Mouse (Mus musculus) naive thymus-derived CD4-positive, alpha-beta T cell, adult 2 months (primary cell): Measurements from ENCODE around the gene Atp13a3.

Source experiments
- DNase-seq: peaks from one replicate; pipeline ENCODE4 v3.0.0-alpha.2; 2011; ENCODE audit warnings: low read depth

Atp13a3 gene

DNA sequence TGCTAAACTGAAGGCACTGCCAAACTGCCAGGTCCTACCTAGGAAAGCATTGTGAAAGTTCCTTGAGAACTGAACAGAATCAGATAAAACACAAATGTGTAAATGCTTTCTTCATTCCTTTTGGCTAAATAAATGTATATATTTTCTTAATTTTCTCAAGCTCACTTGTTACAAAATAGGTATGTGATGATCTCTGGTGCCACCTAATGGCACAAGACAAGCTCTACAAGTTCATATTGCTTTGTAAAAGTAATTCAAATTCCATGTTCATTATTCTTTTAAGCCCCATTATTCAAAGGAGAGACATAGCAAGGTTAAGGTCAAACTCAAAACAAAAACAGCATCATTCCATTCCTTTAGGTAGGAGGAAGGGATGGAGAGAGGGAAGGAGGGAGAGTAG is 91.5 kb downstream of the Atp13a3 start:
- DNase-seq: peak; percentile 53

DNA sequence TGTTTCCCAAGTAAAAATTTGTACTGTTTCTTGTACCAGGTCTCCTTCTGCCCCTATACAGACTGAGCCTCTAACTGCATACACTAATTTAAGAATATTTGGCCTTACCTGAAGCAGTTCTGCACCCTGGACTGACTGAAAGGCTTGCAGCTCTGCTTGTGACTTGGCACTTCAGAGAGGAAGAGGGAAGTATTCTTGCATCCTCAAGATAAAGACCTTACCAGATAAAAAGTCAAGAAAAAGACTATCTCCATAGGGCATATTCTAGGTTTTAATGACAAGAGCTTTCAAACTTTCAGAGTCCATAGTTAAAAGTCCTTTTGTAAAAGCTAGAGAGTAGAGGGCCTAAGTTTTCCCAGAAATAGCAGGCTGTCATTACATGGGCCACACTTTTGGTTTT is 95.1 kb downstream of the Atp13a3 start, which contains the start of gene Gp5:
Gene Gp5 (minus strand): TSS at position 133 of the 400 bp plus-strand sequence.
- DNase-seq: no peak

DNA sequence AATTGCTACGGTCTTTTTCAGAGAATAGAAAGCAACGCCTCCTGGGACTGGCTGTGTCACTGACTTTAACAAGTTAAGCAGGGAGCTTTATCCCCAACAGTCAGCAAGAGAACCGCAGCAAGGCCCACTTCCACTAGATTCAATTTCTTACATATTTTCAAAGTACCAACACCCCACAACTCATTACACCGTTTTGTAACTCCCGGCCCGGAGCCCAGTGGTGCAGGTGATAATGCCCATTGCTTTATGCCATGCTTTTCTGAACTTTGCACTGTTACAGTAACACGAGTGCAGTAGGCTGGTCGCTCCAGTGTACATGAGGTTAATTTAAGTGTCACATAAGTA is 95.6 kb downstream of the Atp13a3 start:
- DNase-seq: no peak

DNA sequence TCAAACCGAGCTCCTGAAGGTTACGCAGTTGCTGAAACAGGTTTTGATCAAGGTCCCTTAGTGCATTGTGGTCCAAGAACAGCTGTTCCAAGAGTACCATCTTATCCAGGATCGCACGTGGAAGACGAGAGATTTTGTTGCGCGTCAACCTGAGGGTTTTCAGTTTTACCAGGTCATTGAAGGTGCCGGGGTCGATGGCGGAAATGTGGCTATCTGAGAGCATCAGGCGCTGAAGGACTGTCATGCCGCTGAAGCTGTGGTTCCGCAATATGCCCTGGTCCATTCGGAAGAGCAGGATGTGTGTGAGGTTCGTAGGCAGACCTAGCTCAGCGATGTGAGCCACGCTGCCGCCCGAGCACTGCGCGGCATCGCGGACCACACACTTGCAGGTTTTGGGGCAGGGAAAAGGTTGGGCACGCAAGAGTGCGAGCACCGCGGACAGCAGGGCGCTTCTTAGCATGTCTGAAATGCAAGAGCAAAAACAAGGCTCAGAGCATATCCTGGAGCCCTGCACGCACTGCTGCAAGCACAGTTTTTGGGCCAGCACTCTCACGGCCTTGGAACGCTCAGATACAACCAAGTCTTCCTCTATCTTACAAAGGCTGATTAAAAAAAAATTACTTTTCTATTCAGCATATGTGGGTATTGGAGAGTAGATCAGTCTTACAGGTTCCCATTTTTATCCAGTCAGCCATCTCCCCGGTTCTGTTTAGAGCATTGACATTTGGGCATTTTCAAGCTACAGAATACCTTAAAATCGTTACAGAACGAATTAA is 96.2 kb downstream of the Atp13a3 start:
- DNase-seq: peak; percentile 40

DNA sequence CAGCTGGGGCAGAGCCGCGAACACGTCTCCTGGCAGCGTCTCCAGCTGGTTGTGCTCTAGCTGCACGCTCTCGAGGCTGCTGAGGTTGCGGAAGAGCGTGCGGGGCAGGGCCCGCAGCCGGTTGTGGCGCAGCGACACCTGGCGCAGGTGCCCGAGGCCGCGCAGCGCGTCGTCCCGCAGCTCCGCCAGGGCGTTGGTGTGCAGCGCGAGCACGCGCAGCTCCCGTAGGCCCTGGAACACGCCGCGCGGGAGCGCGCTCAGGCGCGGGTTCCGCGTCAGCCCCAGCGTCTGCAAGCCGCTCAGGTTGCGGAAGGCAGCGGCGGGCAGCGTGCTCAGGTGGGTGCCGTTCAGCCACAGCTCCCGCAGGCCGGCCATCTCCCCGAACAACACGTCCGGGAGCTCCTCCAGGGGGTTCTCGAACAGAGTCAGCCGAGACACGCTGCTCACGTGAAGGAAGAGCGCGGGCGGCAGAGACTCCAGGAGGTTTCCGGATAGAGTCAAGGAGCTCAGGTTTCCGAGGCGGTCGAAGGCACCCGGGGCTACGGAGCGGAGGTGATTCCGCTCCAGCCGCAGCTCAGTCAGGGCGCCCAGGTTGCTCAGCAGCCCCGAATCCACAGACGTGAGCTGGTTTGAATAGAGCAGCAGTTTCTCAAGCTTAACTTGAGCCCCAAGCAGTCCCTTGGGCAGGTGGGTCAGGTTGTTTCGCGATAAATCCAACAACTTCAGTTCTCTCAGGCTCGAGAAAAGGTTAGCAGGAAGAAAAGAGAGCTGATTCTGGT is 97.0 kb downstream of the Atp13a3 start:
- peak; percentile 63 for DNase-seq

DNA sequence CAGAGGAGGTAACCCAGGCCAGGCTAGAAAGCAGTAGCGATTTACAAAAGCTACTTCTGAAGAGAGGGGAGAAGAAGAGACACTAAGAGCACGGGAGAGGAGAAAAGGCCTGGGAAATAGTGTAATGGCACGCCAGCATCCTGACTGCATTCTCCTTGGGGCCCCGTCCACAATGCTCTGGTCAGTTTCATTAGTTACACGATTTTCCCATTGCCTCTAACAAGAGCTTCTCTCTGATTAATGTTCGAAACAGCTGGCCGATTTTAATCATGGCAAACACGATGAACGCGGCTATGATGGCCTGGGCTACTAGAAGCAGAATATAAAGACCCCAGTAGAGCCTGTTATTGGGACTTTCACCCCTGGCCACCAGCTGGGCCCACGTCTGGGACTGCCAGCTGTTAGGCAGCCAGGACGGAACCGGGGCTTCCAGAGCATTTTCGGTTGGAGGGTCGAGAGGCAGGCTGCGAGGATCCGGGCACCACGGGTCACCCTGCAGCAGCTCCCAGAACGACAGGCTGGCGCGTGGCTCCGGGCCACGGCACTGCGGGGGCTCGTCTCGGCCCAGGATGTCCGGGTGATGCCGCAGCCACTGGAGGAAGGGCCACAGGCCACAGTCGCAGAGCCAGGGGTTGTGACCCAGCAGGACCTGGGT is 97.7 kb downstream of the Atp13a3 start:
- no peak for DNase-seq

DNA sequence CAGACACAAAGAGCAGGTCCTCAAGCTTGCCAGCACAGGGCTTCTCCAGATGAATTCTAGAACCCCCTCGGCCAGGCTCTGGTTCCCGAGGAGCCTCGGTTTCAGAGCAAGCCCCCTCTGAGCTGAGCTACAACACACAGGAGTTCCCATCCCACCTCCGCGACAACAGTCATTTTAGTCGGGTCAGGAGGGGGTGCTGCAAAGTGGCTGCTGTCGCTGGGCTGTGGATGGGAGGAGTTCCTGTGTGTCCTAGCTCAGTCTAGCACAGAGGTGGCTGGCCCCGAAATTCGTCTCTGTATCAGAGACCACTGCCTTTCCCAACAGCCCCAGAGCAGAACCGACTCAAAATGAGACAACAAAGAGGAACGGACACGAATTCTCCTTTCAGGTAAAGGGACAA is 98.5 kb downstream of the Atp13a3 start:
- DNase-seq: no peak

DNA sequence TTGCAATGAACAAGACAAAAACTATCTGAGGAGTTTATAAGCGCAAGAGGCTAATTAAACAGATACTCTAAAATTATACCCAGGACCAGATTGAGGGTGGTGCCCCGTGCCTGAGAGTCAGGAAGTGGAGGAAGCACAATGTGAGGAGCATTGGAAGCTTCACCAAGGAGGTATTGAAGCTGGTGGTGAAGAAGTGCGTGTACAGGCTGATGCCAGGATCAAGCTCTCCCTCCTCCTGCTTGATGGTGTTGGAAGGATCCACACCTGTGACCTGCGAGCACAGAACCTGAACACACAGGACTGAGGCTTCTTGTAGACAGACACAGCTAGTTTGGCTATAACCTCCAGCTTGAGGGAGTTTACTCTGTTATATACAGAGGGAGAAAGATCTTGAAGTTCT is 99.7 kb downstream of the Atp13a3 start:
- no peak for DNase-seq

DNA sequence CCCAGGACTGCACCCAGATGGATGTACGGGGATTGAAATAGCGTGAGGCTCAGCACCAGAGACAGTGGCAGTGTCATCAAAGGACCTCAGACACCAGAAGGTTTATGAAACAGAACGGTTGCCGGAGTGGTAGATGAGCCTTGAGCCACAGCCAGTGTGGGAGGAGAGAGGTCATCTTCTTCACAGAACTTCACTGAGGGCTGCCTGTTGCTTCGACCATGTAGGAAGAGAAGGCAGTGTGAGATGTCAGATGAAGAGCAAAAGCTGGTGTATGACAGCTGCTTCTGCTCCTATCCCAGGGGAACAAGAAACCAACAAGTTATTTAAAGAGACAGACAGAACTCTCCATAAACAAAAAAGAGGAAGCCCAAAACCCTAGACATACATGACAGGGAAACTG is 101.5 kb downstream of the Atp13a3 start:
- DNase-seq: no peak

DNA sequence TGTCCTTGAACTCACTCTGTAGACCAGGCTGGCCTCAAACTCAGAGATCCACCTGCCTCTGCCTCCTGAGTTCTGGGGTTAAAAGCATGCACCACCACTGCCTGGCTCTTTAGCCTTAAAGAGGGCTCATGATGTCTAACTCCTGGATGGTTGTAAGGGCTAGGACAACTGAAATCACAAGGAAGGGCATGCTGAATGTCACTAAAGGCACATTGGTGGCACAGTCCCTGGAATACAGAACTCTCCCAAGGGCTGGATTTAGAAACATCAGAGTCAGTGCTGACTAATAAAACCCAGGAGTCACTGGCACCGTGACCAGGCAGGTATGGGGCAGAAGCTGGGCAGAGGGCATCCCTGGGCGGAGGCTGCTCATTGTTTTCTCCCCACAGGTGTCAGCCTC is 102.4 kb downstream of the Atp13a3 start:
- DNase-seq: no peak

DNA sequence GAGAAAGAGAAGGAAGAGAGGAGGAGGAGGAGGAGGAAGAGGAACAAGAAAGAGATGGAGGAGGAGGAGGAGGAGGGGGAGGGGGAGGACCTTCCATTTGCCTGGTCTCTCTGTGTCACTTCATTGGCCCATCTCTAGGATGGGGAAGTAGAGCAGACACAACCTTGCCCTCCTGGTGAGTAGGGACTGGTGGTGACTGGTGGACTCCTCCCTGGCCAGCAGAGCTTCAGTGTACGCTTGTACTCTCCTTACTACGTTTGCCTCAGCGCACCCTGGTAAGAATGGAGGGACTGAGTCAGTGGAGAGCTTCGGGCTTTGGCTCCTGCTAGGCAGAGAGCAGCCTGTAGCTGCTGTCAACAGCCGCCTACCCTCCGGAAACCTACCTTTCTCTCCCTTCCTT is 103.1 kb downstream of the Atp13a3 start:
- DNase-seq: no peak

DNA sequence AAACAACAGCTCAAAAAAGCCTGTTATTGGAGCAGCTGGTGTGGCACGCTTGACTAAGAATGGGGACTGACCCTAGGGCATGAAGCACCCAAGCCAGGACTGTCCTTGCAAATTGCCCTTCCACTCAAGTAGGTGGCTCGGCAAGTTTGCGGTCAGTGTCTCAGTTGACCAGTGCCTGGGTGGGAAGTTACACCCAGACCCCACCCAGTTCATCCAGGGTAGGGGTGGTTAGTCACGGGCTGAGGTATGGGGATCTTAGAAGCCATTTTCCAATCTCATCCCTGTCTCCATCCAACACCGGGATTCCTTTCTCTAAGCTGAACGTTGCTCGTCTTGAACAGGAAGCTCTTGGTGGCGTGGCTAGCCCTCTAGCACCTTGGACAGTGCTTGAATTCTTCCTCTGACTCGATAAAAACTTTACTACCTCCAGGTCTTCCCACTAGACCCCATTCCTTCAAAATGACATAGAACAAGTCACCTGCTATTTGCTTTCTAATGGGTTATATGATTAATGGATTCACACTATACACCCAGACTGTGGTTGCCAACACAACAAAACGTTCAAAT is 106.0 kb downstream of the Atp13a3 start:
- DNase-seq: no peak

DNA sequence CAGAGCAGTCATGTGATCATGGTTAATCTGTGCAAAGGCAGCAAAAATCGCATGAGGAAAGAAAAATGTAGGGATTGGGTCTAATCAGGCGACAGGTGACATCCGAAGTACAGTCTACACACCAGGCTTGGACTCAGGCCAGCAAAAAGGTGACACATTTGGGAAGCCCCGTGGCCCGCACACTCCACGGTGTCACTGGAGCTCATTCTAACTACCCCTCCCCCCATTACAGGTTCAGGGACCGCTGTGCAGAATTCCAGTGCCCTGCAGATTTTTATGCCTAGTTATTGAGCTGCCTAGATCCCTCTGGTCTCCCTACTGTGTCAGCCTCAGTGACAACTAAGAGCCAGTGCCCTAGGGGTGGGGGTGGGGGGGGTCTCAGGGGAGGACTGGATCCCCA is 108.3 kb downstream of the Atp13a3 start:
- no peak for DNase-seq

DNA sequence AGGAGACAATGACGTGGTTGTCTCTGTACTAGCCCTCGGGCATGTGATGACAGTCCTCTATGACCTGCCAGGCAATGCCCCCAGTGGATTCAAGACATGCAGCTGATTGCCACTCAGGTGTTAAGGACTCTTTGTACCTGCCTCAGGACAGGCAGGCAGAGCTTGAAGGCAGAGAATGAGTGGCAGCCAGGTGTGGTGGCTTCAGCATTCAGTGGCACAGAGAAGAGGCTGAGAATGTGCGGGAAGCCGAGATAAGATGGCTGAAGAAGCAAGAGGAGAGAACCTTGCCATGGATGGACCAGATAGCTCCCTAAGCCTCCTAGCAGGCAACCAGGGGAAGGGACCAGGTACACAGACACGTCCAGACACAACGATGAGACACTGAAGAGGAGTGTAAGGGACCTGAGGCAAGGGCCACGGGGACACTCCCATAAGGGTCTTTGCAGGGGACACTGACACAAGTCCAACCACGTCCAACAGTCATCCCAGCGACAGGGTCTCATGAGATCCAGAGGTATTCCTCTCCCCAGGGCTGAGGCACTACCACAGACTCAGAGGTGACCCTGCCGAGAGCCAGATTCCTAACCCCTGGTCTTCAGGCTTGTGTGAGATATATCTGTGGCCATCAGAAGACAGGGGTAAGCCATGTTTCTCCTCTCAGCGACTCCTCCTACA is 109.0 kb downstream of the Atp13a3 start:
- no peak for DNase-seq

DNA sequence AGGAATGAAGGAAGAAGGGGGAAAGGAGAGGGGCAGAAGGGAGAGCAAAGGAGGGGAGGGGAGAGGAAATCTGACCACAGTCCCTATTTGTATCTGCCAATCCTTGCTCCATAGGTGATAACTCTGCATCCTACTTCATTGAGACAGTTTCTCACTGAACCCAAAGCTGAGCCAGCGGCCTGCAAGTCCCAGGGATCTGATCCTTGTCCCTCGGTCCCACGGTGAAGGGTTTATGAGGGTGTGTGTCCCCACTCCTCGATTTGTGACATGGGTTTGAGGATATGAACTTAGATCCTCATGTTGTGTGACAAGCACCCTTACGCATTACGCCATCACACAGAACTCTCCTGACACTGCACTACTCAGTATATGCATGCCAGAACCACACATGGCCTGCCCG is 110.7 kb downstream of the Atp13a3 start:
- DNase-seq: no peak

DNA sequence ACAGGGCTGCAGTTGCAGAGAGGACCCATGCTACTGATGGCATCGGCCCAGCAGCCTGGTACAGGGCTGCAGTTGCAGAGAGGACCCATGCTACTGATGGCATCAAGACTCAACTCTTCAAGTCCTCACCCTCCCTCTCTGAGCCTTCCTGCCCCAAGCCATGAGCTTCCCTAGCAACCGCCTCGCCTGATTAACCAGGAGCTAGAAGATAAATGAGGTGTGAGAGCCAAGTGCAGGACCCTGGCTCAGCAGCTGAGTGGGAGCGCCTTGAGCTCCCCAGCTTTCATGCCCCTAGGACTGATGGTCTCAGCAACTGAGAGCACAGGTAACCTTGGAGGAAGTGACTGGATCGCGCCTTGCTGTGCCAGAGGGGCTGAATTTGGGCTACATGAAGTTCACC is 115.3 kb downstream of the Atp13a3 start:
- DNase-seq: no peak

DNA sequence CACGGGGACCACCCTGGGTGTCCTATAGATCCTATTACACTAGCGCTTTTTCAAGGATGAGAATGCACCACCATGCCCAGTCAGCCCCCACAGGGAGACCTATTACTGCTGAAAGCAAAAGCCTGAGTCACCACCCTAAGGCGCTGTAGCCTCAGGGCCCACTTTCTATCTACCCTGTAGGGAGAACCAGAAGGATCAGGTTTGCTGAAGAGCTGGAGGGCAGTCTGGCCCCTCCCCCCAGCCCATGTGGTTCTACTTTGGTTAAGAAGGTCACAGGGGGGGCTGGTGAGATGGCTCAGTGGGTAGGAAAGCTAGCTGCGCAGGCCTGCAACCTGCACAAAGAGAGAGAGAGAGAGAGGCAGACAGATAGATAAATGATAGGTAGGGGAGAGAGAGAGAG is 120.1 kb downstream of the Atp13a3 start:
- DNase-seq: no peak

DNA sequence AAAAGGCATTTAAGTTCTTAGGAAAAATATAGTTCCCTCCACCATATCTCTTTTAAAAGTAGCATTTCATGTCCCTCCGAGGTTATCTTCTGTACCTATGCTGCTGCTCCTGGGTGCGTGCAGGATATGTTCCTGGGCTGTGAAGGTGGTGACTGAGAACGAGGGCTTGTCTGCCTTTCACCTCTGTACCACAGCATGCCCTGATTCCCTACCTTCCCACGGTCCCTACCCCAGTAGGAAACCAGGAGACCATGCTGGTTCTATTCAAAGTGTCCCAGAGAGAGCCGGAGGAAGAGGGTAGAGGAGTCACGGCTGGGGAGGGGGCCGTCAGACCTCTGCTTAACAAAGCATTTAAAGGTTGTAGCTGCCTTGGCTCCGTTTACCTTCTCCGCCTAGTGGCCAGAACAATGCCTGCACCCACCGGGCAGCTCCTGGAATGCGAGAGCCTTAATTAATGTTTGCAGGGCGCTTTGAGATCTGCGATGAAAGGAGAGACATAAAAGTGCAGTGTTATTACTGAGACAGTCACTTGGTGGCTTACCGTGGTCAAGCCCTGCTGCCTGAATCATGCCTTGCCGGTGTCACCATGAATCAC is 121.9 kb downstream of the Atp13a3 start:
- DNase-seq: peak; percentile 55

DNA sequence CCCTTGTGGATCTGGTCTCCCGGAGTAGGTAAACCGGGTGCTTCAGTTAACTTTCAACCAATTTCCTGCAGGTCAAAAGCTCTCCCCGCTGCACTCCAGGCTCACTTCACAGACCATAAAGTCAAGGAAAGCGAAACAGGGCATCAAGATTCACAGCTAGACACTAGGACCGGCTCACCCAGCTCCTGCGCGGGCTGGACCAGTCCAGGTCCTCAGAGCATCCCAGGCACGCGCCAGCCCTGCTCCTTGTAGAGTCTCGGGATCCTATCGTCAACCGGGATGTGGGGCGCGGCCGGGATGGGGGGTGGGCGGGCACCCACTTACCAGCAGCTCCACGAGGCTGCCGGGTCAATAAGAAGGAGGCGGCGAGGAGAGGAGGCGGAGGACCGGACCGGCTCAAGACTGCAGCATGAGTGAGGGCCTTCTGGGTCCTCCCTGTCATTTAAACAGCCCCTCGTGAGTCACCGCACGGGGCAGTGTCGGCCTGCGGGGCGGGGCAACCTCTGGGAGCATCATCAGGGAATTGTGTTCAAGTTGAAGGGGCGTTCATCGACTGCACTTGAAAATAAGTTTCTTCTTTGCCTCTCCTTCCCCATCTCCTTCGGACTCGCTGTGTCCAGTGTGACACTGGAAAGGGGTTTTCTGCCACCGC is 122.8 kb downstream of the Atp13a3 start, which contains the start of gene Lrrc15:
Gene Lrrc15 (minus strand): TSS at position 413 of the 652 bp plus-strand sequence.
- DNase-seq: no peak

DNA sequence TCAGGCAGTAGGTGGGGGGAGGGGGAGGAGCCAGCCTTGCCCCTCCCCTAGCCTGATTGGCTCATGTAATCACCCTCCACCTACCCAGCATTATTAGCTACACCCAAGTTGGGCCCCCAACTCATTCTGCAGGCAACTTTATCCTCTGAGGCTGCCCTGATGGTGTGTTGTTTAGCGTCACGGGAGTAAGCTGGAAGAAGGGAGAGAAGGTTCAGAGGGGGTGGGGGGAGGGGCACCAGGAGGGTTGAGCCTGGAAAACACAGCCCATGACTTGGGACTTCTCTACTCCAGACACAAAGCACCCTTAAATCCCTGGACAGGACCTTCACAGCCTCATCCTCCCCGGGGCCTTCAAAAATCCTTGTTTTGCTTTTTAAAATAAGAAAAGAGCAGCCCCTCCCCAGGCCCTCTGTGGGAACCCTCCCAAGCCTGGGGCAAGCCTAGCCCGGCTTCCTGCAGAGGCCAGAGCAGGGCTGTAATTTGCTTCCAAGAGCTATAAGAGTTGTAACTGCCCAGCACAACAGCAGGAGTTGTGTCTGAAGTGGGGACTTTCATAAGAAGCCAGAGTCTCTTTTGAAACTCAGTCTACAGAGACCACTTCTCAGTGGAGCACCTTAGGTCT is 125.0 kb downstream of the Atp13a3 start:
- no peak for DNase-seq

DNA sequence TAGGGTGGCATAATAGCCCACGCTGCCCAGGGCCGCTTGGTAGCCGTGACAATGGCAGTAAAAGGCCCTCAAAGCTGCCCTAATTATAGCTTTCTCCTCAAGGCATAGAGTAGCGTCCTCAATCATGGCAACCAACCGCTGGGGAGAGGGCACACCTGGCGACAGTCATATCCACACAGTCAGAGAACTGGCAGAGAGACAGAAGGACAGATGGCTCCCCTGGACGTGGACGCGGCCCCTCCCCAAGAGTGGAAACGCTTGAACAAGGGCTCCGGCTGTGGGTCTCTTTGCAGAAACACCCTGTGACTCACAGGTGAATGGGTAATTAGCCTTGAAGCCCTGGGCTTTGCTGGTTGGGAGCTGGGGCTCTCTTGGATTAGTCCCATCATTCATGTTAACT is 127.4 kb downstream of the Atp13a3 start:
- no peak for DNase-seq
